Mouse (Mus musculus) left cerebral cortex, adult 2 months (tissue): ENCODE data around the gene Trp53tg5. TPM values are rescaled to one million over a fixed set of nuclear protein-coding genes. Genes with fewer than 3 reads are reported as not detected.

ENCODE experiments used
- DNase-seq, 2 experiments: peaks; one replicate each; pipeline ENCODE4 v3.0.0; 2021 to 2022; ENCODE audit warnings: low spot score in 2 of 2, mixed read lengths in 1 of 2; ENCODE audit errors: extremely low spot score in 1 of 2
- H3K27ac ChIP-seq: fragments of 200-600 bp; 2 replicates; pipeline ENCODE4 v1.8.1; 2022
- H3K4me3 ChIP-seq: fragments of 200-600 bp; 2 replicates; pipeline ENCODE4 v1.8.1; 2022
- CTCF ChIP-seq: fragments of 200-600 bp; IDR thresholded peaks from 2 replicates; pipeline ENCODE4 v1.8.1; 2022; ENCODE audit warnings: antibody characterized with exemption, mild to moderate bottlenecking, moderate library complexity
- intact Hi-C: fragments of 180-260 bp; cut with DNase I; formaldehyde crosslinking; loops from one replicate; pipeline ENCODE4 v1.15.1; 2025
- long read RNA-seq, 2 experiments: library from polyadenylated mRNA; stranded (forward); transcript quantifications; one replicate each; pipeline ENCODE4 v2.0.0; 2021; ENCODE audit warnings: borderline mapping rate in 2 of 2
- total RNA-seq, 2 experiments: library from RNA; stranded (reverse); gene quantifications; 2 replicates each; pipeline ENCODE4 v1.2.3; 2021

Gene Trp53tg5
- not detected for total RNA-seq
- long read RNA-seq, experiment 1: 0 reads
- long read RNA-seq, experiment 2: 0 reads

DNA sequence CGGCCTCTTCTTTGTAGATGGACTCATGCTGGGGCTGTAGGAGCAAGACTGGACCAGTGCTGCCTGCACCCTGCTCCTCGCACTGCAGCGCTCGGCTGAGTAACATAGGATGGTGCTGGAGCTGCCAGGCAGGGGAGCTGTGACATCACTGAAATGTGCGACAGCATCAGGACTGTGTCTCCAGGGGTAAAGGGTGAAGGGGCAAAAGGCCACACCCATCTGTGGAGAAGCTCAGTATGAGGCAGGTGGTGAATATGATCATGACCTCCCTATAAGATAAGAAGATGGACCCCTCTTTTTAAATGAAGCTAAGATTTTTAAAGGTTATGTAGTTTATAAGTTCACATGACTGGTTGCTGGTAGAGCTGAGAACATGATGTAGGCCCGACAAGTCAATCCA lies at the start of gene Trp53tg5:
Trp53tg5 (minus strand) TSS at position 101 of the 400 bp plus-strand sequence.
- H3K27ac ChIP-seq: no peak within 1 kb of the TSS
- no peak within 1 kb of the TSS for H3K4me3 ChIP-seq
- no peak for DNase-seq
- intact Hi-C loops: loop anchor here (5.0 kb wide), 1 partner anchor 44 kb away; no protein-coding TSS in a partner anchor
- no peak for TF ChIP-seq CTCF

DNA sequence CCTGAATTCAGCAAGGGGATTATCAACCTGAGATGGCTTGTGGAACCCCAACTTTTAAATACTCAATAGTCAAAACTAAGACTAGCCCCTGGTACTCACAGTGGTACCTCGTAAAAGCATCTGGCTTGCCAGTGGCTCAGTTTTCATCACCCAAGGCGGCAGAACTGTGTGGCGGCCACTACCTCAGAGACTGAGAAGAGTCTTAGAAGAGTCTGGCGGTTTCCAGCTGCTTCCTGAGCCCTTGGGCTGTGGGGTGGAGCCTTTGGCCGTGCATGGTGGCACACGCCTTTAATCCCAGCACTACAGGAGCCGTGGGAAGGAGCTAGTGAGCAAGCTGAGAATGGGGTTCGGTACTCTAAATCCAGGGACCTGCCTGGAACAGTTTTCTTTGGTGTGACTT lies 48.8 kb upstream of the Trp53tg5 start:
- no peak overlapping the region for H3K4me3 ChIP-seq
- intact Hi-C loops: no loop called here
- no peak for TF ChIP-seq CTCF
- H3K27ac ChIP-seq: no peak overlapping the region
- no peak for DNase-seq

DNA sequence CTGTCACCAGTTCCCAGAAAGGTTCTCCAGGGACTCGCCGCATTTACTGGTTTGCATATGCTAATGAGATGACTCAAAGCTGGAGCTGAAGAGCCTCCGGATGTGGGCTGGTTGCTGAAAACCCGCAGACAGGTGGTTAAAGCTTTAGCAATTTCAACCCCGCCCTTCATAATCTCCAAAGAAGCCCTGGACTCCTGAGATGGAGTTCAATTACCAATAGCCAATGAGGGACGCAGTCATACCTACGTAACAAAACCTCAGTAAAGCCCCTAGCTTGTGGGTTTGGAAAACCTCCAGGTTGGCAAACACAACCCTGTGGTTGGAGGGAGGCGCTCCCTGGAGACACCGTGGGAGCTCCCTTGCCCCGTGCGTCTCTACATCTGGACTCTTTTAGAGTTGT lies 48.3 kb upstream of the Trp53tg5 start:
- TF ChIP-seq CTCF: no peak
- H3K4me3 ChIP-seq: no peak overlapping the region
- no peak overlapping the region for H3K27ac ChIP-seq
- DNase-seq: no peak
- intact Hi-C loops: loop anchor here (2.0 kb wide), 1 partner anchor 105 kb away; no protein-coding TSS in a partner anchor

DNA sequence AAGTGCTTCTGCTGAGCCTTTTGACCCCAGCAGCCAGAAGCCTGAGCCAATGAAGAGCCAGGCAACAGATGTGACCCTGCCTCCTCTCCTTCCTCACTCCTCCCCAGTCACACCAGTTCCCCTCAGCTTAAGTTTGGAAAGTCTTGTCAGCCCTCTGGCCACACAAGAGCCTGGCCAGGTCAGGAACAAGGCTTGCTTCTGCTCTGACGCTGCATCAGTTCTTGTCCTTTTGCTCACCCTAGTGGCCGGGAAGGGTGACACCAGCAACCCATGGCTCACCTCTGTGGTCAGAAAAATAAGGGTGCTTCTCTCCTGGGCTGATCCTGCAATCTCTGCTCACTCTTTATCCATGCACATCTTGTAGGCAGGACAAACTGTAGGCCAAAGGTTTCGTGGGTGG lies 47.3 kb upstream of the Trp53tg5 start:
- no peak overlapping the region for H3K4me3 ChIP-seq
- DNase-seq: no peak
- intact Hi-C loops: loop anchor here (2.0 kb wide), 1 partner anchor 104 kb away; no protein-coding TSS in a partner anchor
- TF ChIP-seq CTCF: peak; percentile 60
- H3K27ac ChIP-seq: no peak overlapping the region

DNA sequence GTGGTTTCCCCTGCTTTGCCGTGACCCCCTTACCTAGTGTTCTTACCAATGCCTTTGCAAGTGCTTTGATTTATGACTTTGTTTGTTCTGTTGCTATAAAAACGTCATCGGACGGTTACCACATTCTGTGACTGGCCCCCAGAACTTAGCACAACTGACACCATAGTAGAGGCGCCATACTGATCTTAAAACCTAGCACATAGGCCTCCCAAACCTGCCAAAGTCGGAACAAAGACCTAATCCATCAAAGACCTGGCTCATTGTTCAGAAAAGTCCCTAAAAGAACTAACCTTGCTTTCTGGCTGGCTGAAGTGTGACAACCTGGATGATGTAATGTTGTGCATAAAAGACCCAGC lies 45.6 kb upstream of the Trp53tg5 start:
- no peak for TF ChIP-seq CTCF
- intact Hi-C loops: loop anchor here (5.0 kb wide), 1 partner anchor 47 kb away; the partner anchor contains the start of gene Trp53tg5
- Histone ChIP-seq H3K4me3 (no peak overlapping the region), H3K27ac (no peak overlapping the region)
- DNase-seq: no peak

DNA sequence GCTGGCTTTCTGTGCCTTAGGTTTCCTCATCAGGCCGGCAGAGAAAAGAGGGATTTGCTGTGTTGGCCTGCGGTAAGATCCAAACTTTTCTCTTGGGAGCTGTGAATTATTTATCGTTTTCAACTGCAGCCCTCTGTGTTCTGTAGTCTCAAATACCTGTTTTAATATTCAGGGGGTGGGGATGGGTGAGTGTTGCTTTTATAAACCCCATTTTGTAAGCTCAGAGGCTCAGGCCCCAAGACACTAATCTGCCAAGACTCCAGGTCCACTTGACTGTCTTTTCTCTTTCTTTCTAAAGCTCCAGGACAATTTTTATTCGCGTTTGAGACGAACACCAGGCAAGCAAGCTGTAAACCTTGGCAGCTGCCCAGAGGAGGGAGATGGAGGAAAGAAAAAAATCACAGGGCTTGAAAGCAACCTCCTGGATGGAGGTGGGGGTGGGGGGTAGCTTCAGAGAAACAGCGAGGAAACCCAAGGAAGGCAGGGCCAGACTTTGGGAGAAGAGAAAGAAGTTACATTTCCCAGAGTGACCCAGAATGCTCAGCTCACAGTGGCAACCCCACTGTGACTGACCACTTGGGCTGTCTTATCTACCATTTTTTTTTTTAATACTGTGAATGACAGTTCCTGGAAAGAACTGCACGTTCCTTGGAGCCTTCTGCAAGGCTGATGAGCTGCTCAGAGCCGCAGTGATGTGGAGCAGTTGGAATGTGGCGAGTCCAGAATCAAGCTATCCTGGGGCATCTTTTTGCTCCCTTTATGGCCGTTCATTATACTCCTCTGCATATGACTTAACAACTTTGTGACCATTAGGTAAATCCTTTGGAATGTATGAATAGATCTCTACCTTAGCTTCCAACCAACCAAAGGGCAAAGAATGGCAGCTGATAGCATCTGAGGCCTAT lies 45.0 kb upstream of the Trp53tg5 start:
- intact Hi-C loops: loop anchor here (5.0 kb wide), 1 partner anchor 46 kb away; the partner anchor contains the start of gene Trp53tg5

DNA sequence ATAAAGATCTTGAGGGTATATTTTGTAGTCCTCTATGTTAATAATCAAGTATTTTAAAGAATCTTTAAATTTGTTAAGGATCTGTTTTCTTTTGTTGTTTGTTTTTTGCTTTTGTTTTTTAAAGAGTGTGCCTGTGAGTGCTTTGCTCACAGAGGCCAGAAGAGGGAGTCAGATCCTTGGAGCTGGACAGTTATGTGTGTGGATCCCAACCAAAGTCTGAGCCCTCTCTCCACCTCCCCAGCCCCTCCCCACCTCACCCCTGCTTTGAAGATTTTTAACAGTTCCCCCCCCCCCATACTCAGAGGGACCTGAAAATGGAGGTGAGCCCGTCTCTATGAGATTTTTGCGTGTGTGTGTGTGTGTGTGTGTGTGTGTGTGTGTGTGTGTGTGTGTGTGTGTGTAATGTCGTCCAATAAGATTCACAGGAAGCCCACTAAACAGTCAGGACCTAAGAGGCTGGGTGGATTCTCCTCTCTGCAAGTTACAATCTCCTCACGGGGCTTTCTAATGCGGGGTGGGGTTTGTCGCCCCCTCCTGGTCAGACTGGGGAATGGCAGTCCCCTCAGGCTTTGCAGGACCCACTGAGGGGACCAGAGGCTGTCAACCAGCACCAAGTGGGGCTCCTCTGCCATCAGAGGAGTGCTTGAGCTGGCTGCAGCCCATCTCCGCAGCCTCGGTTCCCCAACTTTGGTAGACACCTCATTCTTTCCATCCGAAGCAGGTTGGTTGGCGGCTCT lies 44.1 kb upstream of the Trp53tg5 start:
- peak in 1 of 2 experiments; percentile 44 for DNase-seq
- intact Hi-C loops: loop anchor here (5.0 kb wide), 1 partner anchor 45 kb away; the partner anchor contains the start of gene Trp53tg5

More for the DNA sequence above, 45.0 kb upstream of the Trp53tg5 start:
- no peak overlapping the region for H3K4me3 ChIP-seq
- H3K27ac ChIP-seq: no peak overlapping the region
- no peak for TF ChIP-seq CTCF
- DNase-seq: no peak

DNA sequence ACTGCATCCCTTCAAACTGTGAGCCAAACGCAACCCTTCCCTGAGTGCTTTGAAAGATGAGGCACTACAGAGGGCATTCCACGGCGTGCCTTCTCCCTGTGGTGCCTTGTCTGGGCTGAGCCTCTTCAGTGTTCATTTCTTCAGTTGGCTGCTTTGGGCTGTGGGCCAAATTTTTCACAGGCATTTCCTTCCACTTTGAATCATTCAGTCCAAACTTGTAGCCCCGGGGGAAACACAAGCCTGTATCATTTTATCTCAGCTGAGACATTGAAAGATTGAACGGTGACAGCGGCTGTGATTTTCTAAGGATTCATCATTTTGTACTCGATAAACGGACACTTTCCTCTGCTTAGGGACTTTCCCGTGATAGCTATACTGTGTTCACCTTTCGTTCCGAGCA lies 43.1 kb upstream of the Trp53tg5 start:
- TF ChIP-seq CTCF: no peak
- intact Hi-C loops: loop anchor here (5.0 kb wide), 1 partner anchor 44 kb away; the partner anchor contains the start of gene Trp53tg5

More for the DNA sequence above, 44.1 kb upstream of the Trp53tg5 start:
- TF ChIP-seq CTCF: peak; percentile 81
- H3K27ac ChIP-seq: no peak overlapping the region
- no peak overlapping the region for H3K4me3 ChIP-seq

DNA sequence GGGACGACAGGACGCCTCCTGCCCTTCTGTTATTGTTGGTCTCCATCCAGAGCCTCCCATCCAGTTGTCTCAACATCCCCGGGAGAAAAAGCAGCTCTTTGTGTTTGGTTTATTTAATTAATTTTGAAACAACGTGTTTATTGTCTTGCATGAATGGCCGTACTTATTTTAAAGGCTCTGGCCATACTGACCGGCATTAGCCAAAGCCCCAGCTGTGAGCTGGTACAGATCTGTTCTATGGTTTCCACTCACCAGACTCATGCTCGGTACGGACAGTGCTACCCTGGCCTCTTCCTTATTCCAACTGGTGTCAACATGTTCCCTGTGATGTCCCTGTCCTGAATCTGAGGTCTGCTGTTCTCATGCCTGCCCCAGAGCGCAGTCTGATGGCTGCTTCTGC lies 42.4 kb upstream of the Trp53tg5 start:
- DNase-seq: no peak
- intact Hi-C loops: loop anchor here (5.0 kb wide), 1 partner anchor 44 kb away; the partner anchor contains the start of gene Trp53tg5
- TF ChIP-seq CTCF: no peak
- H3K4me3 ChIP-seq: no peak overlapping the region
- no peak overlapping the region for H3K27ac ChIP-seq

More for the DNA sequence above, 43.1 kb upstream of the Trp53tg5 start:
- Histone ChIP-seq H3K27ac (no peak overlapping the region), H3K4me3 (no peak overlapping the region)
- DNase-seq: no peak

DNA sequence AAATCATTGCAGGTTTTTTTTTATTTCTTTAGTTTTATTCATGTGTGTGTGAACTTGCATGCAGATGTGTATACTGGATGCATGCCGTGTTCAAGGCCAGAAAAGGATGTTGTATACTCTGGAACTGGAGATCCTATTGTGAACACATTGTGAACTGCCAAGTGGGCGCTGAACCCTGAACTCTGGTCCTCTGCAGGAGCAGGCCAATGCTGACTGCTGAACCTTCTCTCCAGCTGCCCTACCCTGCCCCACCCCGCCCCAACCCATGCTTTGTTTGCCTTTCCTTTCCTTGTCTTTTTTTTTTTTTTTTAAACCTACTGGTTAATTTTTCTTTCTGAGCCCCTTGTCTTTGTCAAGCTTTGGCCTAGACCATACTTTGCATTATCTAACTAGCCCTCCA lies 41.4 kb upstream of the Trp53tg5 start:
- no peak for TF ChIP-seq CTCF
- no peak for DNase-seq
- H3K27ac ChIP-seq: no peak overlapping the region
- no peak overlapping the region for H3K4me3 ChIP-seq
- intact Hi-C loops: loop anchor here (5.0 kb wide), 1 partner anchor 43 kb away; the partner anchor contains the start of gene Trp53tg5

DNA sequence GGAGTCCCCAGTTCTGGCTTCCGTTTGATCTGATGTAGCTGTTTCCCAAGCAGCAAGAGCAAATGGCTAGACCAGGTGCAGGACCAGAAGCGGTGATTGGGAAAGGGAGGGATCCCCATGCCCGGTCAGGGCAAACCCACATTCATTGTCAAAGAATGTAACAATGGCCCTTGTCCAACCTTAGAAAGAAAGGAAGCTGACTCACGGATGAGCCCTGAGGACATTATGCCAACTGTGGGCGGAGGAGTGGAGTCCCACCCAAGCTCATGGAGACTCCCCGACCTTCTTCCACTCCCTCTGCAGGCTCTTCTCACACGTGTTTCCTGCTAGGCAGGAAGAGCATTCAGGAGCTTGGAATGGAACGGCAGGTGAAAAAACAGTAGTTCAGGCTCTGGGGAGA lies 39.9 kb upstream of the Trp53tg5 start:
- no peak for DNase-seq
- no peak for TF ChIP-seq CTCF
- intact Hi-C loops: no loop called here
- H3K4me3 ChIP-seq: no peak overlapping the region
- H3K27ac ChIP-seq: no peak overlapping the region
